Mouse (Mus musculus): ENCODE results near the gene Srd5a1. TPM values are rescaled to one million over a fixed set of nuclear protein-coding genes. Genes with fewer than 3 reads are reported as not detected.
"Not testable (repeated sequence)": the region's sequence is repeated elsewhere in the genome, so short reads cannot be mapped to it uniquely, and the experiment has no call there.

Gene Srd5a1
- total RNA-seq (2017), result 1.5 to 2.1 TPM in 2 of 3 replicates, not detected in the other

GRCm38 (mm10) chr13:69611398-69612174 lies at the start of gene Srd5a1:
Srd5a1 (minus strand) TSS chr13:69611442.
- peak; percentile 95 for ATAC-seq (replicated peaks; ENCODE audit: insufficient number of reproducible peaks, low FRiP score, low TSS enrichment, poor library complexity, severe bottlenecking)

- no peak for ATAC-seq (replicated peaks; ENCODE audit: insufficient number of reproducible peaks, low FRiP score, low TSS enrichment, poor library complexity, severe bottlenecking)
These were observed 43.3 kb upstream of the Srd5a1 start for GRCm38 (mm10) chr13:69654508-69654907.

- ATAC-seq (replicated peaks; ENCODE audit: insufficient number of reproducible peaks, low FRiP score, low TSS enrichment, poor library complexity, severe bottlenecking), result no peak
These were observed 35.2 kb upstream of the Srd5a1 start for GRCm38 (mm10) chr13:69646481-69646880.

GRCm38 (mm10) chr13:69645694-69646423 lies 34.6 kb upstream of the Srd5a1 start:
- no peak for ATAC-seq (replicated peaks; ENCODE audit: insufficient number of reproducible peaks, low FRiP score, low TSS enrichment, poor library complexity, severe bottlenecking)

- ATAC-seq (replicated peaks; ENCODE audit: insufficient number of reproducible peaks, low FRiP score, low TSS enrichment, poor library complexity, severe bottlenecking), result no peak
These were observed 33.4 kb upstream of the Srd5a1 start for GRCm38 (mm10) chr13:69644427-69645166.

- no peak for ATAC-seq (replicated peaks; ENCODE audit: insufficient number of reproducible peaks, low FRiP score, low TSS enrichment, poor library complexity, severe bottlenecking)
These were observed 32.7 kb upstream of the Srd5a1 start for GRCm38 (mm10) chr13:69643937-69644336.

- no peak for ATAC-seq (replicated peaks; ENCODE audit: insufficient number of reproducible peaks, low FRiP score, low TSS enrichment, poor library complexity, severe bottlenecking)
These were observed 31.5 kb upstream of the Srd5a1 start for GRCm38 (mm10) chr13:69642656-69643216.

- no peak for ATAC-seq (replicated peaks; ENCODE audit: insufficient number of reproducible peaks, low FRiP score, low TSS enrichment, poor library complexity, severe bottlenecking)
These were observed 29.8 kb upstream of the Srd5a1 start for GRCm38 (mm10) chr13:69641017-69641416.

GRCm38 (mm10) chr13:69640541-69640940 lies 29.3 kb upstream of the Srd5a1 start:
- ATAC-seq (replicated peaks; ENCODE audit: insufficient number of reproducible peaks, low FRiP score, low TSS enrichment, poor library complexity, severe bottlenecking), result no peak

- no peak for ATAC-seq (replicated peaks; ENCODE audit: insufficient number of reproducible peaks, low FRiP score, low TSS enrichment, poor library complexity, severe bottlenecking)
These were observed 28.9 kb upstream of the Srd5a1 start for GRCm38 (mm10) chr13:69640126-69640525.

- ATAC-seq (replicated peaks; ENCODE audit: insufficient number of reproducible peaks, low FRiP score, low TSS enrichment, poor library complexity, severe bottlenecking), result no peak
These were observed 28.0 kb upstream of the Srd5a1 start for GRCm38 (mm10) chr13:69639251-69639650.

- no peak for ATAC-seq (replicated peaks; ENCODE audit: insufficient number of reproducible peaks, low FRiP score, low TSS enrichment, poor library complexity, severe bottlenecking)
These were observed 26.9 kb upstream of the Srd5a1 start for GRCm38 (mm10) chr13:69638108-69638626.

- no peak for ATAC-seq (replicated peaks; ENCODE audit: insufficient number of reproducible peaks, low FRiP score, low TSS enrichment, poor library complexity, severe bottlenecking)
These were observed 26.4 kb upstream of the Srd5a1 start for GRCm38 (mm10) chr13:69637657-69638056.

- no peak for ATAC-seq (replicated peaks; ENCODE audit: insufficient number of reproducible peaks, low FRiP score, low TSS enrichment, poor library complexity, severe bottlenecking)
These were observed 25.6 kb upstream of the Srd5a1 start for GRCm38 (mm10) chr13:69636816-69637215.

GRCm38 (mm10) chr13:69636375-69636774 lies 25.1 kb upstream of the Srd5a1 start:
- ATAC-seq (replicated peaks; ENCODE audit: insufficient number of reproducible peaks, low FRiP score, low TSS enrichment, poor library complexity, severe bottlenecking), result no peak

- not testable (repeated sequence) for ATAC-seq (replicated peaks; ENCODE audit: insufficient number of reproducible peaks, low FRiP score, low TSS enrichment, poor library complexity, severe bottlenecking)
These were observed 24.6 kb upstream of the Srd5a1 start for GRCm38 (mm10) chr13:69635836-69636235.

GRCm38 (mm10) chr13:69633988-69634387 lies 22.7 kb upstream of the Srd5a1 start:
- no peak for ATAC-seq (replicated peaks; ENCODE audit: insufficient number of reproducible peaks, low FRiP score, low TSS enrichment, poor library complexity, severe bottlenecking)

- no peak for ATAC-seq (replicated peaks; ENCODE audit: insufficient number of reproducible peaks, low FRiP score, low TSS enrichment, poor library complexity, severe bottlenecking)
These were observed 22.3 kb upstream of the Srd5a1 start for GRCm38 (mm10) chr13:69633551-69633950.

GRCm38 (mm10) chr13:69631659-69632058 lies 20.4 kb upstream of the Srd5a1 start:
- no peak for ATAC-seq (replicated peaks; ENCODE audit: insufficient number of reproducible peaks, low FRiP score, low TSS enrichment, poor library complexity, severe bottlenecking)
